Mouse (Mus musculus): ENCODE measurements around the gene Gm11733.

Gene Gm11733

DNA sequence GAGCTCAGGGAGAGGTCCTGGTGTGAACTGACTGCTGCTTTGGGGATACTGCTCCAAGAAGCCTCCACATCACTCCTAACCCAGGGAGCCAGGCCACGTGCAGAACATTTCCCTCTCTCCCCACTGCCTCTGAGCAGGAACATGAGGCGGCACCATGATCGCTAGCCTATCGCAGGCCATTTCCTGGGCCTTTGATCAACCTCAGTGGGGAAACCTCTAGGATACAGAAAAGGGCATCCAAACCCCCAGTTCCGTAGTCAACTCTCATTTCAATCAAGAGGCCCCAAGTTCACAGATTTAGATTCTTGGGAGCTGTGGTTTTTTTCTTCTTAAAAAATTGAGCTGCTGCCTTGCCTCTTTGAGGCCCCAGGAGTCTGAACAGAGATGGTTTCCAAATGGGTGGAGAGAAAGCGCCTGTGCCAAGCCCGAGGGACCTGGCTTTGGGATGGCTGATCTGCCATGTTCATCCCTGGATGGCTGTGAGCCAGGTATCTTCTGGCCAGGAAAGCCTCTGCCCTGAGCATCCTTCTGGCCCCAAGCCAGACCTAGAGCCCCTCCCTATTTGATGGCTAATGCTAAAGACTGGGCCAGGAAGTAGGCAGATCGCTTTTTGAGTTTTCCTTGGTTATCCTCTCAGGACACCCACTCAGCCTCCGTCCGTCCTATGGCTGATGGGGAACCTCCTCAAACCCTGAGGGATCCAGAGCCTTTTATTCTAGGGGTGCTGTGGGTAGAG, 5.7 kb upstream of the Gm11733 start:
- DNase-seq = peak; percentile 54 to 60

GRCm38 (mm10) chr11:117479007-117479719, 5.0 kb upstream of the Gm11733 start:
- peak; percentile 72 for DNase-seq

DNA sequence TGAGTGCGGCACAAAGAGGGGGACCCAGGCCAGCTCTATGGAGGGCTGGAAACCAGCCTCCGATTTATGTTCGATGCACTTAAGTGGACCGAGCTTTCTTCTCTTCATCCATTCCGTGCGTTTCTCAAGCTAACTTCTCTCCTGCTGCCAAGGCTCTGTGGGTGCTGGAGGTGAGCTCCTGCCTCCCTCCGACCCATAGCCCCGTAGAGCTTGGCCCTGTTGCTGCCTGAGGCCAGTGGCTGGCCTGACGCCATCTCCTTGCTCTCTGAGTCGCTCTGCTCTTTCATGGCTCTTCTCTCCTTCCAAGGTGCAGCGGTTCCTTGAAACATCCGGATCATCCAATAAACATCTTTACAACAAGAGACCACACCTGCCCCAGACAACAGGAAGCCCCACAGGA, 4.4 kb upstream of the Gm11733 start:
- peak; percentile 60 to 77 for DNase-seq

- no peak for DNase-seq
Measured at GRCm38 (mm10) chr11:117482300-117482676, 1.9 kb upstream of the Gm11733 start.

GRCm38 (mm10) chr11:117482677-117483511, 1.3 kb upstream of the Gm11733 start:
- peak; percentile 96 to 97 for DNase-seq

DNA sequence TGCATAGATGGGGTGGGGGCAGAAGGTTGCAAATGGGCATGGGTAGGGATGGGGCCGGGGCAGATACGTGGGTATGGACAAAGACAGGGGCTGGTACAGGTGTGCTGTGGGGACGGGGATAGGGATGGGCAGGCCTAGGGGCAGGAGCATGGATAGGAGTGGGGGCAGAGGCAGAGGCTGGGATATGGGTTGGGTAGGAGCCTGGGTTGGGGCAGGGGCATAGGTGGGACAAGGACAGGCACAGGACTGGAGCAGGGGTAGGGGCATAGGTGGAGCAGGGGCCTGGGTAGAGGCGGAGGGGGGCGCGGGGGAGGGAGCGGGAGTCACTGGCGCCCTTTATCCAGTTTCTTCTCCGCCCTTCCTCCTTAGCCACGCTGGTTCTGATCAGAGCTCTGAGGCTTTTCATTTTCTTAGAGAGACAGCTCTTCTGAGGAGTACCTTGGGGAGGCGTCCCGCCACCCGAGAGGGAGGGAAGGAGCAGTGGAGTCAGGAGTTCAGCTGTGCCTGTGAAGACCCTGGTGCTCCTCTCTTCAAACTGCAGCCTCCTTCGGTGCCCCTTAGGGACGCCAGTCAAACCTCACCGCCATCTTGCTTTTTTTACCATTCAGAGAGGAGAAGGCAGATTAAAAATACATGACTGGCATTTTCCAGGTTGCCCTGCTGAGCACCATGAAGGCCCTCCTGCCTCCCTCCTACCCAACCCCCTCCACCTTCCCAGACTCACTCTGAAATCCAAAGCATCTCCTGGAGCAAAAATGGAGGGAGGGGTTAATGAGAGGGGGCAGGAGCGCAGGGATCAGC, 7.4 kb downstream of the Gm11733 start:
- no peak for DNase-seq

GRCm38 (mm10) chr11:117492209-117492505, 8.0 kb downstream of the Gm11733 start:
- no peak for DNase-seq

- DNase-seq = no peak
Measured at GRCm38 (mm10) chr11:117496812-117497211, 12.6 kb downstream of the Gm11733 start.

DNA sequence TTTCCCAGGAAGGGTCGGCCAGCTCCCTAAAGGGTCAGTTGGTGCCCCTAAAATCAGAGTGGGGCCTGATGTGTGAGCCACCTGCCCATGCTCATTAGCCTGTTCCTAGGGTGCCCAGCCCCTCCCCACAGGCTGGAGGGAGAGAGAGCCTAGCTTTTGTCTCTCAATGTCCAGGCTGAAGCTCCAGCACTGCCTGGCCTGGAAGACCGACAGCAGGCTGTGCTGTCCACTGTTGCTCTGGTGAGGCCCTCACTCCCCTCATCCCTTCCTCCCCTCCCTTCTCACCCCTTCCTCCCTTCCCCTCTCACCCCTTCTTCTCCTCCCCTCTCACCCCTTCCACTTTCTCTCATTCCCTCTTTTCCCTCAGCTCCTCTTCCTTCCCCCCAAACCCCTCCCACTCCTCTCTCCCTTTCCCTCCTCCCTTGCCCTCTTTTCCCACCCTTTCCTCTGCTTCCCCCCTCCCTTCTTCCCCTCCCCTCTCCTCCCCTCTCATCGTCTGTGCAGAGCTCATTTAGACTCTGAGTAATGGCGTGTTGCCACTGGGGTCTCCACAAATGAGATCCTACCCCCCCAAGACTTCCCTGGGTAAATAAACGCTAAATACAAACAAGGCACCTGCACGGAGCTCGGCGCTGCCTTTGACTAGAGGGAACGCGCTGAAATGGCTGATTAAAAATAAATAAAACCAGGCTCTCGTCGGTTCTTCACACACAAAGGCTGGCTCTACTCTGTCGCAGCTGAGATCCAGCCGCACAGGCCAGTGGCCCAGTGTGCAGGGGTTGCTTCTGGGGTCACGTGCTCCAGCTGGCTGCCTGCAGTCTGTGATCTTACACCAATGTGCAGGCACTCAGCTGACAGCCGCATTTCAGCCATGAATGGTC, 13.3 kb downstream of the Gm11733 start:
- no peak for DNase-seq

DNA sequence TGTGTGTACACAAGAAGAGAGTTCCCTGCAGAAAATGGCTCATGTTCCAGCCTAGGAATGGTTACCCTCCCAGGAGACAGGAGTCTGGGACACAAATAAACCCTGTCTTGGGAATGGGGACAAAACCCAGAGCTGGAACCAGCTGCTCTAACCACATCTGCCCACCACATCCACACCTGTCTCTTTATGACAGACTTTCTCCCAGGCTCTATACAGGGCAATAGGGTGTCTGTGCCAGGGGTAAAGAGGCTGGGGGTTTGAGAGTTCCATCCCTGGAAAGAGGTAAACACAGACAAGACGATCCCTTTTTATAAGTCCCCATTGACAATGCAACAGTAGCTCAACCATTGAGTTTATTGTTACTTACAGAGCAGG, 14.0 kb downstream of the Gm11733 start:
- no peak for DNase-seq

GRCm38 (mm10) chr11:117508972-117509371, 24.8 kb downstream of the Gm11733 start:
- peak; percentile 35 to 57 for DNase-seq

GRCm38 (mm10) chr11:117515718-117516421, 31.7 kb downstream of the Gm11733 start:
- DNase-seq = peak; percentile 60 to 70

DNA sequence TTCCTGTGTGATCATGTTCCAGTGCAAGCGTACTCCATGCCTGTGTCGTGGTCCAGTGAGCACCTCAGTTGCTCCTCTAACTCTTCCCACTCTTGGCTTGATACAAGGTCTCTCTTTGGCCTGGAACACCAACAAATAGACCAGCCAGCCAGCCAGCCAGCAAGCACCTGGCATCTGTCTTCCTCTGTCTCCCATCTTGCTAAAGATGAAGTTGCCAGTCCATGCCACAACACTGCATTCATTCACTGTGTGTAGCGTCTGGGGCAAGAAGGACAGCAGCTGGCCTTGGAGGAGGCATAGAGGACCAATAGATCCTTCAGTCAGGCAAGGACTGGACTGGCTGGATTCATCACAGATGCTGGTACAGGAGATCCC, 32.2 kb downstream of the Gm11733 start:
- no peak for DNase-seq

DNA sequence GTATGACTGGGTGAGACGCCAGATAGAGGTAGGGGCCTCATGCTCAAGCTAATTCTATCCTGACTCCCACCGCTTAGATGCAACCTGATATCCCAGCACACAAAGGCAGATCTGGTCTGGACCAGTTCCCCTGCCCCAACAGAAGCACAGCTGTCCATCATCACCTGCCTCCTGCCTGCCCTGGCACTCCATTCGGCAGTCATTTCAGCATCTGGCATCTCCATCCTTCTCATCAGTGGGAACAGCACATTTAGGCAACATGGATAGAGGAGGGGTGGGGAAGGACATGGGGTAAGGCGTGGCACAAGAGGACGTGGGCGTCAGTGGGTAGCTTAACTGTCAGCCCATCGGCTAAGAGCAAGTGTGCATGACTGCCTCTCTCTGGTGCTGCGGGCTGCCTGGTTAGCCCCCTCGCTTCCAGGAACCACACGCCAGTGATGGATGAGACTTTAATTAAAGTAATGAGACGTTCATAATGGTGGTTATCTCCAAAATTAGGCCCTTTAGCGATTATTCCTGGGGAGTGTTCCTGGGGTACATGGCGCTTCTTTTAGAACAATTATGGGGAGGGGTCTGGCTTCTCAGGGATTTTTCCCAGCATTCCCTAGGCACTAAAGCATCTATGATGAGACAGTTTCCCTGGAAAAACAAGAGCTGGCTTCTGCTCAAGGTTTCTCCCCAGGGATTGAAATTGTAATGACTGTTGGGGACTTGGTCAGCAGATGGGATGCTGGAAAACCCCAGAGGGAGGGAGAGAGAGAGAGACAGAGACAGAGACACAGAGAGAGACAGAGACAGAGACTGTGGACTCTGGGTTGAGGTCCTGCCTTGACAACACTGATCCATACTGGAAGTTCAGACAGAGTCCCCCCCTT, 38.0 kb downstream of the Gm11733 start:
- no peak for DNase-seq

GRCm38 (mm10) chr11:117522879-117523519, 38.8 kb downstream of the Gm11733 start:
- DNase-seq = peak; percentile 27 to 38

- no peak for DNase-seq
Measured at GRCm38 (mm10) chr11:117525606-117526349, 41.6 kb downstream of the Gm11733 start.

DNA sequence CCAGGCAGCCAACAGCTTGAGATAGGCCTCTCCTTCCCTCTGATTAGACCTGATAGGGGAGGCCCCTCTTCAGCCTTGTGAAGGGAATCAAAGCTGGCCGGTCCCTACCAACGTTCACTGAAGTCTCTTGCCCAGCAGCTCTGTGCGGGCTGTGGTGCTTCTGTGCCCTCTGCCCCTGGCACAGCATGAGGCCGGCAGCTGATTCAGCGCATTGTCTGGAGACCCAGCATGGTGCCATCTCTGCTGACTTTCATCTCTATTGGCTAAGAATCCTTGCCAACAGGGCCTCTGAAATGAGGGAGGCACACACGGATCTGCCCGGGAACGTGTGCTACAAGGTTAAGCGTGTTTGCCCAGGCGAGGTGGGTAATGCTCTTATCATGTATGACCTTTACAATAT, 48.2 kb downstream of the Gm11733 start:
- no peak for DNase-seq

- DNase-seq = peak; percentile 53 to 71
Measured at GRCm38 (mm10) chr11:117534912-117535311, 50.7 kb downstream of the Gm11733 start.

Data from cerebellum, postnatal 25 days (tissue).